Mouse (Mus musculus) Muller cell, postnatal 12 days (primary cell): ENCODE data around the gene Stag1.

ENCODE experiments used
- DNase-seq: peaks from one replicate; pipeline ENCODE4 v3.0.0-alpha.2; 2015; ENCODE audit errors: inconsistent ontology term

Gene Stag1

DNA sequence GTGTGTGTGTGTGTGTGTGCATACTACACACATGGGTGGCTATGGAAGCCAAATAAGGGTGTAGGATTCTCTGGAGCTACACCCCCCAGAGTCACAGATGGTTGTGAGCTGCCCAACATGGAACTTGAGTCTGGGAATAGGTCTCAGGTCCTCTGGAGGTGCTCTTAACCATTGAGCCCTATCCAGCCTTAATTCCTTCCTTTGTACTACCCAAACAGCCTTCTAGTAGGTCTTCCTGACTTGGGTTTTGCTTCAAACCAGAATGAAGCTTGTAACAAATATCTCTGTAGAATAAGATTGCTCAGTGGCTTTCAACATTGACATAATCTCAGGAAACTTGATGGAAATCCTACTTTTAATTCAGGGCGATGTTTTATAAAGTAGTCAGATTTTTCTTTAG is 7.9 kb downstream of the Stag1 start:
- no peak for DNase-seq

DNA sequence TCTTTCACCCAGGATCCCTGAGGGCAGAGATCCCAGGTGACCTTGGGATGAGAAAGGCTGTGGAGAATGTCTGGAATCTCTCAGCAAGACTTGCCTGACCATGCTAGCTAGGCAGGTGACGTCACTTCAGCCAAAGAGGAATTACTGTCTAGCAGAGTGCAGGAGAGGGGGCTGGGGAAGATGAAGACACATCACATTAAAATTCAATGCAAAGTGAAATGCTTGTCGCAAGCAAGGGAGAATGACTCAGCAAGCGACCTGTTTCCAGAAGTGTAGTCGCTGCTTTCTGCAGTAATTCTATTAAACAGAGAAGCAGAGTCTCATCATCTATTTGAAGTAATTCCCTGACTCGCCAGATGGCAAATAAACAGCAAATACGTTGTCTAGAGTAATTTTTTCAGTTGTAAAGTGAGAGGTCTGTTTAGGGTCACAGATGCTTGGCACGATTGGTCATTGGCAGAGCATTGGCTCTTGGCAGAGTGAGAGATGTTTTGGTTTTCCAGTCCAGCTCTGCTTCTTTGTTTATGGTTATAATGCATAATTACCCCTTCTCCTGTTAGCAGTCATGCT is 8.5 kb downstream of the Stag1 start:
- DNase-seq, result peak; percentile 96

DNA sequence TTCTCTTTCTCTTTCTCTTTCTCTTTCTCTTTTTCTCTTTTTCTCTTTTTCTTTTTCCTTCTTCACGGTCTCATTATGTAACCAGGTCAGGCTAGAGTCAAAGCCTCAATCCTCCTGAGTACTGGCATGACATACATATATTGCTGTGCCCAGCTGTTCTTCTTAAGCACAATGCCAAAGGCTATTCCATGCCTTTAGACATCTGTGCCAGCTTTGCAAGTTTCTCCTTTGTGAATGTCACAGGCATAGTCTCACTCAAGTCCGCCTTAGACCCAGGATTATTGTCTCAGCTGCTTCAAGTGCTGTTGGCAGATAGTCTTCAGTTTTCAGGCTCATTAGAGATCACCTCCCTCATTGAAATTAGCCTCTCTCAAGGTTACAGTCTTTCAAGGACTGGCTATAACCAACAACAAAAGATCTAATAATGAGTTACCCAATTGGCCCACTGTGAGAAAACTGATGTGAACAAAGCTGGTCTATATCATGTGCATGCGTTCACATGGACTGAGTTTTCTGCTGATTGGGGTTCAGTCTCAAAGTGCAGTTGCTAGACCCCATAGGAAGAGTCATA is 16.0 kb downstream of the Stag1 start:
- DNase-seq, result no peak

DNA sequence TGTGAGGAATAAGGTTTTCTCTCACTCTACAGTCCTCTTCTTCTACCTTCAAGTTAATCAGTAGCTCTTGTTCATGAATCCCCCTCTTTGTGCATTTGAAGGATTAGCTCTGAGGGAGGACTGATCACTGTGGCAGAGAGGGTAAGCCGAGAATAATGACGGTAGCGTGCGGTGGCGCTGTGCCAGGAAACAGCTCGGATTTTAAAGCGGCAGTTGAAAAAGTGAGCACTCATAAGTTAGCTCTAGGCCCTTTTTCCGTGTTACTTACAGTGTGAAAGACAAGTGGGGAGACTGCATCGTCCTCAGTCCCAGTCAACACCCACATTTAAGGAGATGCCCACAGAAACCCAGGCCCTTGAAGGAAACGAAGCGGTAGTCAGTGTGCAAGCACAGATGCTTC is 19.3 kb downstream of the Stag1 start:
- DNase-seq, result no peak

DNA sequence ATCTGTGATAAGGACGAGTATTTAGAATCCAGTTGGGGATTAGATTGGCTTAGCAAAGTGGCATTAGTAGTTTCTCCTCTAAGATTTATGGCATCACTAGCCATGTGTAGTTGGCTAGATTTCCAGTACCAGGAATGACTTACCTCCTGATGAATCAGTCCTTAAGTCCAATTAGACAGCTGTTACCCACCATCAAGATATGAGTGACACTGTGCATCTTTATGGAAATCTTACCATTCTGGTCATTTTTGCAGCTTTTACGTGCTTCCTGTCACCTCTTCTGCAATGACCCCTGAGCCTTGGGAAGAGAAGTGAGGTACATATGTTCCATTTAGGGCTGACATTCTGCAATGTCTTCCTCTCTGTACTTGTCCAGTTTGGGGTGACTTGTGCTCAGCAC is 28.7 kb downstream of the Stag1 start:
- DNase-seq, result no peak

DNA sequence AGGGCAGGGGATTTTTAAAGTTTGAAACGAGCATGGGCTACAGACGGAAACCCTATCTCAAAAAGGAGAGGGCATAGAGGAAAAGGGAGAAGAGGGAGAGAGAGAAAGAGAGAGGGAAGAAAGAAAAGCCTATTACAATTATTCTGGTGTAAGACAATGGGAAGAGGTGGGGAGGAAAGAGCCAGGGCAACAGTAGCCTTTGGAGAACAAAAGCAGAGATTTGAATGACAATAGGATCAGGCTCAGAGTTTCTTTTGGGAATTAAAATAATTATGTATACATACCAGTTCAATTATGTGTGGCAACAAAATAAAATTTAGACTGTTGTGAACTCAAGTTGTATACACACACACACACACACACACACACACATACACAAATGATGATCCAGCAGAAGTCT is 43.2 kb downstream of the Stag1 start:
- DNase-seq, result no peak

DNA sequence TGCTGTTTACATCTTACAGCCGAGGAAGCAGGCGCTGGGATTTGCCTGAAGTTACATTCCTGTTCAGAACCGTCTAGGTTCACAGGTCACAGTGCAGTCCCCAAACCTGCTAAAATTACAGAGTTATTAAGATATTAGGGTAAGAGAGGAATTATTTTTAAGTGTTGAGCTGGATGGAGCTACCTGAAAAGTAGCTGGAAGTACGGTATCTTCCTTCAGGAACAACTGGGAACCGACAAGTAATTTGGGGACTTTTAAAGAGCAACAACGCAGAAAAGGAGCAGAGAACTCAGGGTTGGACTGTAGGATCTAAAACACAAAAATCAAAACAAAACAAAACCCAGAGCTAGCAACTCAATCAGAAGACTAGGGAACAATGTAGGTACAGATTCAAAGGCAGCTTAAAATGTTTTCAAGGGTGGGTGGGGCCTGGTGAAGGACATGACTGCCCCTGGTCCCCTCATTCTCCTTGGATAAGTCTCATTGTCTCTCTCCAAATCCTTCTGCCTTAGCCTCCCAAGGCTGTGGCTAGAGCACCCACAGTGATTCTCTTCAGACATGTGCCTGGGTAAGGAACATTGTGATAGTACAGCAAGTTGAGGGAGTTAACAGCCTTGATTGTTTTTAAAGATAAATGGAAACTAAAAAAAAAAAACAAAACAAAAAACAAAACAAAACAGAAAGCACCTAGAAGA is 43.9 kb downstream of the Stag1 start:
- DNase-seq, result peak; percentile 16

DNA sequence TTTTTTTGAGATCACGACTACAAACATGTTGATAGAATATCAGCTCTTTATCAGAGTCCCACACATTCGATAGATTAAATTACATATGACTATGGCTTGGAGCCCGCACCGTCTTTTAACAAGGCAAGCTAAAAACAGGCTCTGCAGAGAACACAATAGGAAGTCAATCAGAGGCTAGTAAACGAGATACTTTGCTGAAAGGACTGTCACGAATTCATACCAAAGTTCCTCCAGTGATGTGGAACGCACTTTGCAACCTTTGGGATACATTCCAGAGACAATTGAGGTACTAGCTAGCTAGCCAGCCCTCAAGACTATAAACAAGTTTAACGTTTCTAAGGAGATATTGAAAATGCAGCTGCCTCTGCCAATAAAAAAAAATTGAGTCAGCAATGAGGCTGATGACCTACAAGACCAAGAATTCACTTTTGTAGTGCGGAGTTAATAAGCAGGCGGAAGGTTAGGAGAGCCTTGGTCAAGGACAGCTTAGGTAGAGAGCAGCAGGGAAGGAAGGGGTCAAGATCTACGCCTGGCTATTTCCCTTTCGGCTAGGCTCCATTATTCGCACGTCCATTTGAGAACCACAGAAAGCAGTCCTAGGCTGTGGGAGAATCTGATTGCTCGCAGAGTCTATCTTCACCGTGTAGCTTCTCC is 44.7 kb downstream of the Stag1 start:
- DNase-seq, result peak; percentile 93

DNA sequence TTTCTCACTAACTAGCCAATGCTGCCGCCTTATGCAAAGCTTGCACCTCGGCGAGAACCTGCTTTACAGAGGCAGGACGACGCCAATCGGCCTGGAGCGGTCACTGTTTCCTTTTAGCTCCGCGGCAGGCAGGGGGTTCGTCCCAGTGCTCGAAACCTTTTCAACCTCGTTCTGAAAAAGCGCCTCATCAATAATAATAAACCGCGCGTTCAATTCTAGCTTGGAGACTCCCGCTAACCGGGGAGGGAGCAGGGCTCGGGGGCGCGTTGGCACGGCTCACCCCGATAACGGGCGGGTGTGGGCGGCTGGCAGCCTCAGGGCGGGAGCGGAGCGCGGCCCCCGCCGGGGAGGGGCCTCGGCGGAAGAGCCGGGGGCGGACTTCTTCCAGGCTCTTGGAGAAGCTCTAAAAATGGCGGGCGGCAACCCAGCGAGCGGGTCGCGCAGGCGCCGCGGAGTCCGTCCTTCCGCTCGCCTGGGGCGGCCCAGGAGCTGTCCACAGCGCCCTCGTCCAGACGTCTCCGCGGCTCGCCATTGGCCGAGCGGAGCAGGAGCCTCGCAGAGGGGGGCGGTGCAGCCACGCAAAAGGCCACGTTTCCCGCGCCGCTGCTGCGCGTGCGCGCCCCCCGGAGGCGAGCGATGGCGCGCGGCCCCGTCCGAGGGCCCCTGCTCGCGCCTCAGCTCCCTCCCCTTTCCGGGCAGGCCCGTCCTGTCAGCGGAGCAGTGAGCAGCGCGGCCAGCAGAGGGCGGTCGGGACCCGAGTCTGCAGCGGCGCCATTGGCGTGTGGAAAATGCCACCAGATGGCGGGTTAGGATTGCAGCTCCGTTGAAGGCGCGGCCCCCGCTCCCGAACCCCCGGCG is 45.5 kb downstream of the Stag1 start:
- DNase-seq, result peak; percentile 100

DNA sequence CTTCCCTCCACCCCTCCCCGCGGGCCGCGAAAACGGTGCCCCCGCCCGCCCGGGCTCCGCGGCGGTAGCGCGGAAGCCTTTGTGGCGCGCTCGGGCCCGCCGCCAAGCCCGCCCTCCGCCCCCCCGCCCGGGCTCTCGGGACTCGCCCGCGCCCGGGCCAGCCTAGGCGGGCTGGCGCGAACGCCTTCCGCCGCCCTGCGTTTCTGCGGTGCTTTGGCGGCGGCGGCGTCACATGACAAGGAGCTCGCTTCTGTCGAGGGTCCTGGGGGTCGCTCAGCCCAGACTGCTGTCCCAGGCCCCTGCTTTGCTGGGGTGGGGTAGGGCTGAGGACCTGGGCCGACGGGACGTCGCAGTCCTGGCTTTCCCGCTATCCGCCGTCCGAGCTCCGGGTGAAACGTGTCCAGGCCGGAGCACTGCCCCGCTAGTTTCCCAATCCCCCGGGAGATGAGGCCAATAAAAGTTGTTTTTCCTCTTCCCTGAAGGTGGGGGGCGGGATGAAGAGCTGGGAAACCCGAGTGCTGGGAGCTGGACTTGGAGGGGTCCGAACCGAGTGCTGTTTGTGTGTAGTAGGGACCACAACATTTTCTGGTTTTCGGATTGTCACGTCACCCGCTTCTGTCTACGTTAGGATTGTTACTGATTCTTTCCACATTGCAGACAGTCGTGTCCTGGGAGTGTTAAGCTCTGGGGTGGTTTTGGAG is 46.6 kb downstream of the Stag1 start:
- DNase-seq, result peak; percentile 88

DNA sequence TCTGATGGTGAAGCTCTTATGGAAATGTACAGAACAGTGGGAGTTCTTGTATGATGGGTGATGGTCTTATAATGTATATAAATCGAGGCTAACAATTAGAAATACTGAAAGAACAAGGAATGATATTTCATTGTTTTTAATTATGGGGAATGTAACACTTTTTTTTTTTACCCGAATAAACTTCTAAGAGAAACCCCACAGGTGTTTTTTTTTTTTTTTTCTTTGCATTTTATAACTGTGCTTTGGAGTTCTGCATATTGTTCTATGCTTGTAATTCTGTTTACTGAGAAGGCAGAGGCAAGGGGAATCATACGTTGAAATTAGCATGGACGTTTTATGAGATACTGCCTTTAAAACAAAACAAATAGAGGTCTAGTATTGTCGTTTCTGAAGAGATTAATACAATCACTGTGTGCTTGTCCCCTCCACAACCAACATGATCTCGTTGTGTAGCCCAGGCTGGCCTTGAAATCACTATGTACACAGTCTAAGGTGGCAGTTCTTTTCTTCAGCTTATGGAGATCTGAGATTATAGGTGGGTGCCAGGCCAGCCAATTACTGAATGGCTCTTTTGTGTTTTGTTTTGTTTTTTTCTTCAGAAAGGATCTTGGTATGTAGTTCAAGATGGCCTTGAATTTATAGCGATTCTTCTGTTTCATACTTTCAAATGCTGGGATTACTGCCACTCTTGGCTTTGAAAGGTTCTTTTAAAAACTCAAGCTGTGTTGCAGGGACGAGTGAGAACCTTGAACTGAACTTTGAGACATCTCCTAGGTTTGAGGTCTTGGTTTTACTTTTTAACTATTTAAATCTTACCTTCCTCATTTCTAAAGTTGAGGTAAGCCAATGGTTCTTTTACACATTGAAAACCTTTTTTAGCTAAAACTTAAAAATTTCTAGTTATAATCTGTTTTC is 47.7 kb downstream of the Stag1 start:
- no peak for DNase-seq

DNA sequence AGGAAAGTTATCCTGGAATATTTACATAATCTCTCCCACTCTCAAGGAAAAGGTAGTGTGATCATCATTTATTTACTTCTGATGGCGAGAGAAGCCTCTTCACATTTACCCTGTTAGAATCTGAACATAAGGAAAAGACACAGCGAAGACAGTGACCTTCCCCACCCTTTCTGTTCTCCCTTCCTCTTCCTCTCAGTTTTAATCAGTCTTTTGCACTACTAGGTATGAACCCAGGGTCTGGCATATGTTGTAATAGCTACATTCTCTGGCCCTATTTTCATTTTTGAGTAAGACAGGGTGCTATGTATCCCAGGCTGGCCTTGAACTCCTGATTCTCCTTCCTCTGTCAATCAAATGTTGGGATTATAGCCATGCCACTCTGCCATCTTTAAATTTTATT is 48.7 kb downstream of the Stag1 start:
- no peak for DNase-seq

DNA sequence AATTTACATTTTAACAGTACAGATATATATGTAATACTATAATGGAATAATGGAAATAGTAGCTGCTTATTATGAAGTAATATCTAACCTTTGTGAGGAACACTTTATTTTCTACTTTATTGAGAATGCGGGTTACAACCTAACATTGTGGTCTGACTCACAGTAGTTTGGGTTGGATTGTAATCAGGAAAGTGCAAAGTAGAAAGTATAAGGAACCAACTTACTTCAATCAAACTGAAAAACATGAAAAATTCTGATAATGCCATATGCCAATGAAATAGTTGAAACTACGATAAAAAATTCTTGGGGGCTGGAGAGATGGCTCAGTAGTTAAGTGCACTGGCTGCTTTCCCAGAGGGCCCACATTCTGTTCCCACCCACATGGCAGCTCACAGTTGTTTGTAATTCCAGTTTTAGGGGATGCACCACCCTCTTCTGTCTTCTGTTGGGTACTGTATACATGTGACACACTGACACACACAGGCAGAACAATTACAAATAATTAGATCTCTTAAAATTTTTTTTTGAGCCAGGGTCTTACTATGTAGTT is 50.3 kb downstream of the Stag1 start:
- no peak for DNase-seq

DNA sequence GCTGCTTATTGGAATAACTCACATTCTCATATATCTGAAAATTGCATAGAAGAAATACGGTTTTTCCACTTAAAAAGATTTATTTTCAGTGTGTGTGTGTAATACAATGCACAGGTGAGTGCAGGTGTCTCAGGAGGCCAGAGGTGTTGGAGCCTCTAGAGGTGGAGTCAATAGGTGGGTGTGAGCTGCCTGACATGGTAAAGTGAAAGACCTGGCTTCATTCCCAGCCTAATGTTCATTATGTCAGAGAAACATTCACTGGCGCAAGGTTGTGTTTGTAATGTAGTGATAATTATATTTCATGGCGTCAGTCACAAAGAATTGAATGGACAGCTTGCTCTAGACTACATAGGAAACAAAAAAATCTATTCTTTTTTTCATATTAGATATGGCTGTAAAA is 56.5 kb downstream of the Stag1 start:
- DNase-seq, result no peak

DNA sequence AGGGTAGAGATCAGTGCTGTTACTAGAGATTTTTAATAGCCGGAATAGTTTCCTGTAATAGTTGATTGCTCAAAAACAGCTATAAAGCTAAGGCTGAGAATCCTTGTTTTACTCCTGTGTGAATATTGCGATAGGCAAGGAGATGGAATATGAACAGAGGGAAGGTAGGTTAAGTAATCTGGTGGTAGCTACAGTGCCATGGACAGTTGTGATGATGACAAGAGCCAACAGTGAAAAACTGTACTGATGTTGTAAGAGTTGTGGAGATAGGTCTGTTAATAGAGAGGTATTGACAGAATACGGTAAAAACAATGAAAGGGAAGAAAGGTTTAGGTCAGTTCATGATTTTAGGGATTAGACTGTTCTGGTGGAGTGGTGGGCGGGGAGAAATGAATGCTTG is 58.5 kb downstream of the Stag1 start:
- DNase-seq, result no peak

DNA sequence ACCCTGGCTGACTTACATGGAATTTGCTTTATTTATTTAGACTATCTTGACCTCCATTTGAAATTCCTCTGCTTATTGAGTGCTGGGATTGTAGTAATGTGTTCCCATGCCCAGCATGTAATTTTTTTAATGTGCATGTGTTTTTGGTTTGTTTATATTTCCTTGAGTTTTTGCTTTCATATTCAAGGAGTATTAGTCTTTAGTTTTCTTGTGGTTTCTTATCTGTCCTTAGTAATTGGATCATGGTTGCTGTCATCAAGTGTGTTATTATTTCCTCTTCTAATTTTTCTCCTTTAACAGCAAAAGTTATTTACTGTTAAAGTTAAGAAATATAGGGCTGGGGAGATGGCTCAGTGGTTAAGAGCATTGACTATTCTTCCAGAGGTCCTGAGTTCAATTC is 63.0 kb downstream of the Stag1 start:
- no peak for DNase-seq

DNA sequence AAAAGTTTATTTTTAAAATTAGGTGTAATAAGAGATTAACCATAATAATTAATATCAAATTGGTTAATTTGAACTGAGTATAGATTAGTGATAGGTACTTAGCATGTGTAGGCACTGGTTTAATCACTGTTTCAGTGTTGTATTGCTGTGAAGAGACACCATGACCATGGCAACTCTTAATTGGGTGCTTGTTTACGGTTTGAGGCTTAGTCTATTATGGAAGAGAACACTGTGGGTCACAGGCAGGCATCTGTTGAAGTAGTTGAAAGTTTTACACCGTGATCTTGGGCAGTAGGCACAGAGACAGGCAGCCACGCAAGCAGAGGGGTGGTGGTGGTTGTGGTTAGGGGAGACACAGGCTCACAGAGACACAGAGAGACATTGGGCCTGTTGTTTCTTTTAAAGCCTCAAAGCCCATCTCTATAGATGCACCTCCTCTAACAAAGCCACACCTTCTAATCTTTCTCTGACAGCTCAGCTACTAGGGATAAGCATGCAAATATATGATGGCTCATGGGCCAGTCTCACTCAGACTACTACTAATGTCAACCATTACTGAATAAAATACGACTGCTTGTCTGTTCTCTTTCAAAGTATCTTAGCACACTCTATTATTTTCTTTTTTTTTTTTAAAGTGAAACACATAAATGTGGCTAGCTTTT is 66.0 kb downstream of the Stag1 start:
- DNase-seq, result no peak

DNA sequence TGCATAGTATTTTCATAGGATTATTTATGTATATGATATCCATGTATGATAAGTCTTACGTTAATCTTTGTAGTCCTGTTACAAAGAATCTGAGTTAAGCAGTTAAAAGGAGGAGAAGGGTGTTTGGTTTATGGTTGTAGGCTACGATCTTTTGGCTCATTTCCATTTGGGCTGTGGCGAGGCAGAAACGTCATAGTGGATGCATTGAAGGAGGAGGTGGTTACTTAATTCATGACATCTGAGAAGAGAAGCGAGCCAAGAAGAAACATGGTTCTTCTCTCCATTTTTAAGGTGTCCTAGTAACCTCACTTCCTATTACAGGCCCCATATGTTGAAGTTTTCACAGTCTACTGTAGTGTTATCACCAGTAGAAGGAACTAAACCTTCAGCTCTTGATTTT is 72.6 kb downstream of the Stag1 start:
- no peak for DNase-seq

DNA sequence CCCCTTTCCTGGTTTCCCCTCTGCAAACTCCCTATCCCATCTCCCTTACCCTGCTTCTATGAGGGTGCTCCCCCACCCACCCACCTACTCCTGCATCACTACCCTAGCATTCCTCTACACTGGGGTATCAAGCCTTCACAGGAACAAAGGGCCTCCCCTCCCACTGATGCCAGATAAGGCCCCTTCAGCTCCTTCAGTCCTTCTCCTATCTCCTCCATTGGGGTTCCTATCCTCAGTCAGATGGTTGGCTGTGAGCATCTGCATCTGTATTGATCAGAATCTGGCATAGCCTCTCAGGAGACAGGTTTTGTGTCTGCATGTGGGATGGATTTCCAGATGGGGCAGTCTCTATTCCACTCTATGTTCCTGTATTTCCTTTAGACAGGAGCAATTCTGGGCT is 81.4 kb downstream of the Stag1 start:
- DNase-seq, result no peak

DNA sequence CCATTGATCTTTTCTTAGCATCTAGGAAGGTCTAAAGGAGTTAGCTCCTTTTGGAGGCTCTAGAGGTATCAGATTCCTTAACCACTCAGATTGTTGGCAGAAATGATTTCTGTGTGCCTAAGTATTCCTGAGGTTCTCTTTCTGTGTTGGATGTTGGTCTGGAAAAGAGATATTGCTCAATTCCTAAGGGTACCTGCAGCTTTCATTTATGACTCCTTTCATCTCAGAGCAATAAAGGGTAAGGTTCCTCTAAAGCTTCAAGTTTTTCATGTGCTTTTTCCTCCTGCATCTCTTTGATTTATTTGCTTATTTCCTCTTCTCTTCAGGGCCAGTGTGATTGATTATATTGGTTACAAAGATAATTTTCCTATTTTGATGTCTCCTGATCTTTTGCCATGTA is 84.7 kb downstream of the Stag1 start:
- DNase-seq, result no peak
